Mouse (Mus musculus) liver, embryonic 15.5 days (tissue): ENCODE results near the gene Slc23a4. TPM values are rescaled to one million over a fixed set of nuclear protein-coding genes. Genes with fewer than 3 reads are reported as not detected.

Experiments
- ATAC-seq: fragments of 200-750 bp; cut with Nextera tagmentation; 2 replicates; pipeline ENCODE4 v1.8.0; 2017; ENCODE audit warnings: moderate number of reproducible peaks, mild to moderate bottlenecking, moderate library complexity; ENCODE audit not compliant: insufficient read depth
- H3K27ac ChIP-seq: fragments of 300-500 bp; sonication (generic); replicated peaks from 2 replicates; pipeline ENCODE4 v1.5.1; 2015; ENCODE audit warnings: mild to moderate bottlenecking, inconsistent platforms
- H3K27me3 ChIP-seq: fragments of 300-500 bp; sonication (generic); 2 replicates; pipeline ENCODE4 v1.6.1; 2015; ENCODE audit warnings: mild to moderate bottlenecking, inconsistent platforms
- H3K36me3 ChIP-seq: fragments of 300-500 bp; sonication (generic); replicated peaks from 2 replicates; pipeline ENCODE4 v1.6.1; 2015; ENCODE audit warnings: moderate library complexity, mild to moderate bottlenecking, inconsistent platforms
- H3K4me1 ChIP-seq: fragments of 300-500 bp; sonication (generic); replicated peaks from 2 replicates; pipeline ENCODE4 v1.6.1; 2015; ENCODE audit warnings: inconsistent platforms
- H3K4me2 ChIP-seq: fragments of 300-500 bp; sonication (generic); 2 replicates; pipeline ENCODE4 v1.6.1; 2015; ENCODE audit warnings: moderate library complexity, mild to moderate bottlenecking, inconsistent platforms
- H3K4me3 ChIP-seq: fragments of 300-500 bp; sonication (generic); replicated peaks from 2 replicates; pipeline ENCODE4 v1.5.1; 2015; ENCODE audit warnings: mild to moderate bottlenecking, inconsistent platforms
- H3K9ac ChIP-seq: fragments of 300-500 bp; sonication (generic); 2 replicates; pipeline ENCODE4 v1.6.1; 2015; ENCODE audit warnings: moderate library complexity, mild to moderate bottlenecking, inconsistent platforms
- H3K9me3 ChIP-seq: fragments of 300-500 bp; sonication (generic); replicated peaks from 2 replicates; pipeline ENCODE4 v1.6.1; 2016; ENCODE audit warnings: inconsistent platforms
- WGBS: fragments of 180-500 bp; shearing (Covaris S2); methylation state at CpG from one replicate; pipeline ENCODE4 v1.1.7; 2015; ENCODE audit warnings: mixed read lengths; ENCODE audit not compliant: insufficient replicate concordance; 5-methylcytosine and 5-hydroxymethylcytosine counted together
- polyA plus RNA-seq: library from polyadenylated mRNA; unstranded; fragments of >200 nt; fragmentation: Nextera tagmentation; extraction: Ambion mirVana; gene quantifications from 2 replicates; pipeline ENCODE4 v1.2.1, GENCODE M21; 2015

The Slc23a4 gene
- polyA plus RNA-seq, 1 experiment from 2014 or later: 0.17 TPM

- WGBS: 28% methylated on average over 4 of the region's 4 CpGs
- H3K4me1 ChIP-seq: peaks cover 5% of the 10 kb centered on the region; the same call in 1 of the 2 replicates
- no peak for ATAC-seq
- H3K27ac ChIP-seq: no peak overlapping the region
- H3K27me3 ChIP-seq: no peaks in the 10 kb centered on the region
- no peaks in the 10 kb centered on the region for H3K36me3 ChIP-seq
- no peak overlapping the region for H3K4me3 ChIP-seq
- H3K9me3 ChIP-seq: no peaks in the 10 kb centered on the region
- H3K4me2 ChIP-seq: no peak overlapping the region; the same call in 1 of the 2 replicates
- no peak overlapping the region for H3K9ac ChIP-seq
Measured at GRCm38 (mm10) chr6:34938929-34939325, 49.3 kb downstream of the Slc23a4 start.

DNA sequence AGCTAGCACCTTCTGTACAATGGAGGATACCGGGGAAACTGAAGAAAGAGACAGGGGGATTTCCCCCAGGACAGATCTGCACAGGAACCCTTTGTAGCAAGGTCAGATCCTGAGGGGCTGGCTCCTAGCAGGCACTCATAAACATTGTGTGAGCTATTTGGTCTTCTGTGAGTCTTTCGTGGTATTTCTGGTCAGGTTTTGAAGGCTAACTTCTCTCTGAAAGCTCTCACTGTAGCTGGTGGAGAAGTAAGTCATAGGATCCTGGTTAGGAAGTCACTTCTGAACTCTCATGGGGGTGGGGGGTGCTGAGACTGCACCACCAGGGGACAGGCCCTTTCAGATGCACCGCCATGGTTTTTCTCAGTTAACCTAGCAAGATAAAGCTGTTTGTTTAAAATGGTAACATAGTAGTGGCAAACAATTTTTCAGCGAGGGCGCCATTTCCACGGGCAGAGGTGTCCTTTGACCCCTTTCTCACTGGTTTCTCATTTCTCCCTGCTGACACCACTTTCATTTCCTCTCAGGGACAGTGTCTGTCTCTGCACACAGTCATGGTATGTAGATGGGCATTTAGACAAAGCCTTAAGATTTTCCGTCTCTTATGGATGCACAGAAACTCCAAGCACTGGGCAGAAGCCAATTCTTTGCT lies 49.8 kb downstream of the Slc23a4 start:
- no peak for ATAC-seq

GRCm38 (mm10) chr6:34936743-34937142 lies 51.5 kb downstream of the Slc23a4 start:
- no peak overlapping the region for H3K4me3 ChIP-seq
- H3K4me1 ChIP-seq: peaks cover 5% of the 10 kb centered on the region; the same call in 1 of the 2 replicates
- H3K27me3 ChIP-seq: no peaks in the 10 kb centered on the region
- 49% methylated on average over 5 of the region's 5 CpGs for WGBS
- H3K27ac ChIP-seq: no peak overlapping the region
- H3K9ac ChIP-seq: no peak overlapping the region
- no peaks in the 10 kb centered on the region for H3K9me3 ChIP-seq
- H3K4me2 ChIP-seq: no peak overlapping the region
- no peaks in the 10 kb centered on the region for H3K36me3 ChIP-seq
- ATAC-seq: no peak

More for the DNA sequence above, 49.8 kb downstream of the Slc23a4 start:
- 46% methylated on average over 7 of the region's 7 CpGs for WGBS
- no peak overlapping the region for H3K4me3 ChIP-seq
- no peaks in the 10 kb centered on the region for H3K9me3 ChIP-seq
- no peaks in the 10 kb centered on the region for H3K27me3 ChIP-seq
- peaks cover 5% of the 10 kb centered on the region; the same call in 1 of the 2 replicates for H3K4me1 ChIP-seq
- no peaks in the 10 kb centered on the region for H3K36me3 ChIP-seq
- H3K9ac ChIP-seq: no peak overlapping the region
- 0 out of 2 replicates have a peak overlapping the region, but pooled peaks have one; percentile 29 for H3K27ac ChIP-seq
- H3K4me2 ChIP-seq: no peak overlapping the region; the same call in 1 of the 2 replicates

- H3K4me3 ChIP-seq: no peak overlapping the region
- no peak overlapping the region for H3K9ac ChIP-seq
- H3K4me1 ChIP-seq: no peaks in the 10 kb centered on the region
- H3K9me3 ChIP-seq: no peaks in the 10 kb centered on the region
- 43% methylated on average over 1 of the region's 1 CpGs for WGBS
- no peak for ATAC-seq
- H3K36me3 ChIP-seq: no peaks in the 10 kb centered on the region
- H3K27ac ChIP-seq: no peak overlapping the region
- no peaks in the 10 kb centered on the region for H3K27me3 ChIP-seq
- no peak overlapping the region for H3K4me2 ChIP-seq
Measured at GRCm38 (mm10) chr6:34932633-34933032, 55.6 kb downstream of the Slc23a4 start.

DNA sequence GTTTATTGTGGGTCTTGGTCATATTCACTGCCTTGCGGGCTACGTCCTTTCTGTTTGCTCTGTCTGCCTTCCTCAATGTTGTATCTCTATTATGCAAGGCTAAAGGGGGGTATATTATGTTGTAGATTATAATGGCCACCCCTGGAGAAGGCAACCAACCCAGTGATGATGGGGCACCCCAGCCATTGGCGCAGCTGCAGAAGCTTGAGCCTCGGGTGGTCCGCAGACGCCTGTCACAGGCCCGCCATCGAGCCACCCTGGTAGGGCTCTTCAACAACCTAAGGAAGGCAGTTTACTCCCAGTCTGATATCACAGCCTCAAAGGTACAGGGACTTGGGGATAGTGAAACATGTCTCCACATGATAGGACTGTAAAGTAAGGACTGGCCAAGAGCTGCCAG lies 60.6 kb downstream of the Slc23a4 start:
- H3K4me2 ChIP-seq: no peak overlapping the region
- H3K36me3 ChIP-seq: no peaks in the 10 kb centered on the region
- no peak overlapping the region for H3K4me3 ChIP-seq
- no peaks in the 10 kb centered on the region for H3K27me3 ChIP-seq
- WGBS: 83% methylated on average over 8 of the region's 8 CpGs
- no peaks in the 10 kb centered on the region for H3K4me1 ChIP-seq
- no peak overlapping the region for H3K27ac ChIP-seq
- H3K9ac ChIP-seq: no peak overlapping the region
- H3K9me3 ChIP-seq: no peaks in the 10 kb centered on the region
- no peak for ATAC-seq

GRCm38 (mm10) chr6:34927156-34927555 lies 61.0 kb downstream of the Slc23a4 start:
- Histone ChIP-seq H3K27ac (no peak overlapping the region), H3K4me2 (no peak overlapping the region), H3K9ac (no peak overlapping the region), H3K36me3 (no peaks in the 10 kb centered on the region), H3K9me3 (no peaks in the 10 kb centered on the region), H3K27me3 (no peaks in the 10 kb centered on the region), H3K4me1 (no peaks in the 10 kb centered on the region), H3K4me3 (no peak overlapping the region)
- 29% methylated on average over 4 of the region's 4 CpGs for WGBS
- no peak for ATAC-seq

- Histone ChIP-seq H3K27ac (no peak overlapping the region), H3K36me3 (no peaks in the 10 kb centered on the region), H3K4me3 (no peak overlapping the region), H3K4me1 (peaks cover 4% of the 10 kb centered on the region; the same call in 1 of the 2 replicates), H3K27me3 (no peaks in the 10 kb centered on the region), H3K9ac (no peak overlapping the region), H3K4me2 (no peak overlapping the region), H3K9me3 (no peaks in the 10 kb centered on the region)
- ATAC-seq: peak; percentile 63
- WGBS: 40% methylated on average over 14 of the region's 14 CpGs
Measured at GRCm38 (mm10) chr6:34921941-34922340, 66.3 kb downstream of the Slc23a4 start.

DNA sequence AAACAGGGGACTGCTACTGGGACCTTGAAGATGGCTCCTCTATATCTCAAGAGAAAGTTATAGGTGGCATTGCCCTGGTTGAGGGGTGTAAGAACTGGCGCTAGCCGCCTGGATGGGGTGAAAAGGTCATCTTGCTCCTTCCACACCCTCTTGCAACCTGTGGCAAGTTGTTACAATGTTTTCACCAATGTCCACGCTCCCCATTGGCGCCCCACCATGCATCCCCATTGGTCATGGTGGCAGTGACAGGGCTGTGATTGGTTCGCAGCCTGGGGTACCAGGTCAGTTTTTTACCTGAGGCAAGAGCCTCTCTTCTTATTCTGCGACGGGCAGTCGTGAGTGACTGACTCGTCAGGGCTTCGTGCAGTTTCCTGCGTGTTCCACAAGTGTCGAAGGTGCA lies 67.6 kb downstream of the Slc23a4 start:
- Histone ChIP-seq H3K4me3 (no peak overlapping the region), H3K9ac (no peak overlapping the region), H3K27me3 (no peaks in the 10 kb centered on the region), H3K4me2 (no peak overlapping the region), H3K4me1 (peaks cover 8% of the 10 kb centered on the region; the same call in 1 of the 2 replicates), H3K9me3 (no peaks in the 10 kb centered on the region), H3K36me3 (no peaks in the 10 kb centered on the region), H3K27ac (no peak overlapping the region)
- no peak for ATAC-seq
- WGBS: 78% methylated on average over 12 of the region's 12 CpGs

DNA sequence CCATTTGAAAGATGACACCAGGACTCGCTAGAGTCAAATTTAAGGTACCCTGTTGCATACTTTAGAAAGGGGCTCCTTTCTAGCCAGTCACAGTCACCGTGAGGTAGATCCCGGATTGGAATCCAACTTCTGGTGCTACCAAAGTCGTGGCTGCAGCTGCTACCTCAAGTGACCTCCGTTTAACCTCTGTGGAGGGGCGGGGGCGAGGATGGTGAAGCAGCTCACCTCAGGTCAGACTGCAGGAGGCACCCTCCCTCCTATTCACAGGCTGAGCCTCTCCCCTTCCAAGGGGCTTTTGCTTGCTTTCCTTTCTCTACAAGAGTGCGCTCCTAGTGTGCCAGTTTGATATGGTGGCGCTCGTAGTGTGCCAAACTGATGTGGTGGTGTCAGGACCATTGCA lies 68.2 kb downstream of the Slc23a4 start, which contains the start of gene Stra8:
Stra8 (plus strand) TSS at position 208 of the 400 bp plus-strand sequence.
- Histone ChIP-seq H3K4me1 (peaks cover 8% of the 10 kb centered on the region; the same call in 1 of the 2 replicates), H3K27me3 (no peaks in the 10 kb centered on the region), H3K4me3 (no peak within 1 kb of the TSS), H3K9ac (no peak within 1 kb of the TSS), H3K9me3 (no peaks in the 10 kb centered on the region), H3K36me3 (no peaks in the 10 kb centered on the region), H3K4me2 (no peak within 1 kb of the TSS), H3K27ac (no peak within 1 kb of the TSS)
- no peak for ATAC-seq
- 55% methylated on average over 10 of the region's 10 CpGs for WGBS

- H3K36me3 ChIP-seq: no peaks in the 10 kb centered on the region
- H3K9me3 ChIP-seq: no peaks in the 10 kb centered on the region
- no peak for ATAC-seq
- H3K4me3 ChIP-seq: no peak overlapping the region
- H3K27ac ChIP-seq: no peak overlapping the region
- WGBS: 71% methylated on average over 7 of the region's 7 CpGs
- H3K4me2 ChIP-seq: no peak overlapping the region
- H3K27me3 ChIP-seq: no peaks in the 10 kb centered on the region
- H3K4me1 ChIP-seq: peaks cover 13% of the 10 kb centered on the region
- no peak overlapping the region for H3K9ac ChIP-seq
Measured at GRCm38 (mm10) chr6:34919146-34919545, 69.1 kb downstream of the Slc23a4 start.

GRCm38 (mm10) chr6:34914462-34914861 lies 73.7 kb downstream of the Slc23a4 start:
- no peak overlapping the region for H3K4me2 ChIP-seq
- H3K9me3 ChIP-seq: no peaks in the 10 kb centered on the region
- 61% methylated on average over 3 of the region's 3 CpGs for WGBS
- no peak overlapping the region for H3K27ac ChIP-seq
- no peak overlapping the region for H3K4me3 ChIP-seq
- H3K9ac ChIP-seq: no peak overlapping the region
- H3K4me1 ChIP-seq: peaks cover 39% of the 10 kb centered on the region
- no peak for ATAC-seq
- H3K36me3 ChIP-seq: no peaks in the 10 kb centered on the region
- H3K27me3 ChIP-seq: no peaks in the 10 kb centered on the region
